Mouse (Mus musculus) cerebellum, adult 2 months (tissue): ENCODE data around the gene Rrh.

Source experiments
- CTCF ChIP-seq: fragments of 200-500 bp; IDR thresholded peaks from 2 replicates; pipeline ENCODE4 v1.5.1; 2011; ENCODE audit warnings: low read depth, mild to moderate bottlenecking, control low read depth, low read length, moderate library complexity, borderline replicate concordance; ENCODE audit not compliant: insufficient read depth
- POLR2A ChIP-seq: fragments of 200-500 bp; IDR thresholded peaks from 2 replicates; pipeline ENCODE4 v1.6.1; 2011; ENCODE audit warnings: low read length, control low read depth, borderline replicate concordance; ENCODE audit not compliant: insufficient read depth

- TF ChIP-seq CTCF (no peak), POLR2A (no peak)
These were observed 5.3 kb upstream of the Rrh start for GRCm38 (mm10) chr3:129827691-129828090.
